Mouse (Mus musculus) gonadal fat pad, adult 2 months (tissue): Measurements from ENCODE around the gene Olfr66. TPM values are rescaled to one million over a fixed set of nuclear protein-coding genes. Genes with fewer than 3 reads are reported as not detected.

Experiments used
- polyA plus RNA-seq: library from polyadenylated mRNA; depleted of rRNA; stranded (reverse); fragments of >200 nt; gene quantifications from 2 replicates; pipeline ENCODE4 v1.2.3, GENCODE M21; 2012; rRNA removed

Gene Olfr66
- polyA plus RNA-seq, 1 experiment, result not detected

Other genes starting within 250 kb of the Olfr66 start
- not detected in 2 replicates for gene Olfr622, start 243.6 kb downstream of the Olfr66 start, polyA plus RNA-seq
- gene Olfr623, start 222.6 kb downstream of the Olfr66 start, polyA plus RNA-seq, result not detected in 2 replicates
- not detected in 2 replicates for gene Olfr624, start 215.1 kb downstream of the Olfr66 start, polyA plus RNA-seq
- gene Olfr625-ps1, start 203.5 kb downstream of the Olfr66 start, polyA plus RNA-seq, result not detected in 2 replicates
- gene Olfr243, start 171.6 kb downstream of the Olfr66 start, polyA plus RNA-seq, result not detected in 2 replicates
- gene Olfr628, start 155.9 kb downstream of the Olfr66 start, polyA plus RNA-seq, result not detected in 2 replicates
- not detected in 2 replicates for gene Olfr629, start 141.3 kb downstream of the Olfr66 start, polyA plus RNA-seq
- not detected in 2 replicates for gene Olfr630, start 128.9 kb downstream of the Olfr66 start, polyA plus RNA-seq
- gene Olfr69, start 114.7 kb downstream of the Olfr66 start, polyA plus RNA-seq, result not detected in 2 replicates
- gene Olfr68, start 106.6 kb downstream of the Olfr66 start, polyA plus RNA-seq, result not detected in 2 replicates
- not detected in 2 replicates for gene Olfr67, start 94.4 kb downstream of the Olfr66 start, polyA plus RNA-seq
- 189 and 481 TPM in 2 replicates for gene Hbb-bt, start 72.3 kb downstream of the Olfr66 start, polyA plus RNA-seq
- gene Hbb-bs, start 58.2 kb downstream of the Olfr66 start, polyA plus RNA-seq, result 2,031 and 4,766 TPM in 2 replicates
- not detected in 2 replicates for gene Hbb-bh2, start 45.7 kb downstream of the Olfr66 start, polyA plus RNA-seq
- not detected in 2 replicates for gene Hbb-bh1, start 43.1 kb downstream of the Olfr66 start, polyA plus RNA-seq
- not detected in 2 replicates for gene Hbb-y, start 33.0 kb downstream of the Olfr66 start, polyA plus RNA-seq
- not detected in 2 replicates for gene Olfr64, start 8.2 kb upstream of the Olfr66 start, polyA plus RNA-seq
- not detected in 2 replicates for gene Olfr65, start 17.2 kb upstream of the Olfr66 start, polyA plus RNA-seq
- gene Olfr631, start 42.6 kb upstream of the Olfr66 start, polyA plus RNA-seq, result not detected in 2 replicates
- gene Olfr632, start 48.1 kb upstream of the Olfr66 start, polyA plus RNA-seq, result not detected in 2 replicates
- gene Olfr633, start 58.2 kb upstream of the Olfr66 start, polyA plus RNA-seq, result not detected in 2 replicates
- not detected in 2 replicates for gene Olfr635, start 84.9 kb upstream of the Olfr66 start, polyA plus RNA-seq
- not detected in 2 replicates for gene Olfr638, start 112.5 kb upstream of the Olfr66 start, polyA plus RNA-seq
- not detected in 2 replicates for gene Olfr639, start 131.1 kb upstream of the Olfr66 start, polyA plus RNA-seq
- not detected in 2 replicates for gene Olfr640, start 139.3 kb upstream of the Olfr66 start, polyA plus RNA-seq
- gene Olfr641, start 149.2 kb upstream of the Olfr66 start, polyA plus RNA-seq, result not detected in 2 replicates
- gene Olfr642, start 166.4 kb upstream of the Olfr66 start, polyA plus RNA-seq, result not detected in 2 replicates
- not detected in 2 replicates for gene 4930516K23Rik, start 175.2 kb upstream of the Olfr66 start, polyA plus RNA-seq
- not detected in 2 replicates for gene Olfr644, start 185.6 kb upstream of the Olfr66 start, polyA plus RNA-seq
- gene Olfr645, start 199.2 kb upstream of the Olfr66 start, polyA plus RNA-seq, result not detected in 2 replicates
- gene Olfr646, start 218.6 kb upstream of the Olfr66 start, polyA plus RNA-seq, result not detected in 2 replicates
- 0.14 and 0.34 TPM in 2 replicates for gene Ubqln5, start 243.6 kb upstream of the Olfr66 start, polyA plus RNA-seq